Mouse (Mus musculus) megakaryocyte-erythroid progenitor cell, adult 5-6 weeks (primary cell): ENCODE results near the gene Vps29. TPM values are rescaled to one million over a fixed set of nuclear protein-coding genes. Genes with fewer than 3 reads are reported as not detected.

Source experiments
- ATAC-seq: replicated peaks from 2 replicates; pipeline ENCODE4 v1.8.0; 2016; ENCODE audit warnings: mild to moderate bottlenecking, inconsistent platforms; ENCODE audit not compliant: severe bottlenecking, poor library complexity, low FRiP score, low TSS enrichment
- total RNA-seq, 2 experiments: library from RNA; stranded (forward) in 1 of 2; stranded (reverse) in 1 of 2; fragments of 200-1000, 215-1000 nt in 1 of 2; fragments of >200 nt in 1 of 2; fragmentation: Nextera tagmentation in 1 of 2; gene quantifications; 2 replicates each; pipeline ENCODE4 v1.2.3; 2014 to 2017

Vps29 gene
- total RNA-seq, 2 experiments from 2014 or later, result 45.5 to 86.2 TPM

GRCm38 (mm10) chr5:122330269-122330668 is 23.9 kb upstream of the Vps29 start:
- ATAC-seq, result no peak

- peak; percentile 70 for ATAC-seq
Observed at GRCm38 (mm10) chr5:122334682-122335081, 19.5 kb upstream of the Vps29 start.

GRCm38 (mm10) chr5:122336554-122337294 is 17.4 kb upstream of the Vps29 start:
- no peak for ATAC-seq

- ATAC-seq, result no peak
Observed at GRCm38 (mm10) chr5:122342874-122343273, 11.3 kb upstream of the Vps29 start.

GRCm38 (mm10) chr5:122343768-122344167 is 10.4 kb upstream of the Vps29 start:
- ATAC-seq, result no peak

GRCm38 (mm10) chr5:122344260-122344659 is 9.9 kb upstream of the Vps29 start:
- ATAC-seq, result 0 out of 2 replicates have a peak, but pooled peaks have one; percentile 83

- ATAC-seq, result no peak
Observed at GRCm38 (mm10) chr5:122345777-122346176, 8.4 kb upstream of the Vps29 start.

GRCm38 (mm10) chr5:122354492-122355067 is 411 bp downstream of the Vps29 start:
- ATAC-seq, result peak; percentile 28

GRCm38 (mm10) chr5:122371591-122372191 is 17.5 kb downstream of the Vps29 start, which contains the start of gene Gpn3:
Gene Gpn3 (plus strand): TSS chr5:122371876.
- ATAC-seq, result peak; percentile 64

- ATAC-seq, result peak; percentile 97
Observed at GRCm38 (mm10) chr5:122372192-122372769, 18.1 kb downstream of the Vps29 start, which contains the start of gene Fam216a. Gene Fam216a (minus strand): TSS chr5:122372364.

GRCm38 (mm10) chr5:122372878-122373277 is 18.7 kb downstream of the Vps29 start:
- no peak for ATAC-seq

GRCm38 (mm10) chr5:122377101-122377833 is 23.1 kb downstream of the Vps29 start:
- ATAC-seq, result no peak

- no peak for ATAC-seq
Observed at GRCm38 (mm10) chr5:122378171-122378570, 24.0 kb downstream of the Vps29 start.

- peak; percentile 95 for ATAC-seq
Observed at GRCm38 (mm10) chr5:122379374-122380155, 25.4 kb downstream of the Vps29 start.

- ATAC-seq, result no peak
Observed at GRCm38 (mm10) chr5:122390006-122390405, 35.8 kb downstream of the Vps29 start.

- no peak for ATAC-seq
Observed at GRCm38 (mm10) chr5:122390671-122391070, 36.5 kb downstream of the Vps29 start.

GRCm38 (mm10) chr5:122391178-122391785 is 37.1 kb downstream of the Vps29 start:
- ATAC-seq, result no peak

- peak; percentile 89 for ATAC-seq
Observed at GRCm38 (mm10) chr5:122391786-122392180, 37.6 kb downstream of the Vps29 start, which contains the start of gene Arpc3. Gene Arpc3 (plus strand): TSS chr5:122391878.
